Mouse (Mus musculus) megakaryocyte, embryonic 14.5 days (primary cell): ENCODE measurements at regions not wholly inside any gene's neighbourhood (a gene's known extent, or its start where the extent isn't known, plus 50 kb on each side); places are given as distances from the start of the nearest gene placed in this dataset.

Experiments used
- FLI1 ChIP-seq: IDR thresholded peaks from 2 replicates; pipeline ENCODE4 v1.6.1; 2012; ENCODE audit warnings: low read length, inconsistent platforms, mixed read lengths
- GATA1 ChIP-seq: IDR thresholded peaks from 3 replicates; pipeline ENCODE4 v1.6.1; 2012; ENCODE audit warnings: mixed read lengths, low read length, inconsistent platforms, borderline replicate concordance

DNA sequence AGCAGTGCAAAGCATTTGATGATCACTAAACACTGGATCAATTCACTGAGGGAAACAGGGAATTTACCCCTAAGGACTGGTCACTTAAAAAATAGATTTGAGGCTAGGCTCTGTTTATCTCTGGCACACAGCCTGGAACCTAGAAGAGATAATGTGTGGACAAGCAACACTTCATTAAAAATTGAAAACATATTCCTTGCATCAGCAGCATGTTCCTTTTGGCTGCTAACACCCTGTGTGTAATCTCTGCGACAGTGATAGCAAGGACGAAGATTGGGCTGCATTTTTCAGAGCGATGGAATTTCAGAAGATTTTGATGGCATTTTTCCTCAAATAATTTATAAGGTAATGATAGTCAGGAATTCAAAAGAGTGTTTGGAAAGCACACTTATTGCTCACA, 310.9 kb downstream of the Nova1 start:
- TF ChIP-seq GATA1 (no peak), FLI1 (no peak)
